Mouse (Mus musculus) bone marrow macrophage, adult 2 months (primary cell): Measurements from ENCODE around the gene Arhgef12.

Experiments used
- CTCF ChIP-seq: IDR thresholded peaks from 2 replicates; pipeline ENCODE4 v1.5.1; 2012; ENCODE audit warnings: low read depth, mild to moderate bottlenecking, low read length, moderate library complexity
- POLR2A ChIP-seq: IDR thresholded peaks from 2 replicates; pipeline ENCODE4 v1.6.1; 2012; ENCODE audit warnings: mild to moderate bottlenecking, low read depth, low read length, borderline replicate concordance

- no peak for TF ChIP-seq POLR2A
- TF ChIP-seq CTCF, result no peak
Observed at GRCm38 (mm10) chr9:43096337-43096736, 10.7 kb downstream of the Arhgef12 start.
